Mouse (Mus musculus) megakaryocyte, embryonic 14.5 days (primary cell): ENCODE measurements around the gene Orm3. TPM values are rescaled to one million over a fixed set of nuclear protein-coding genes. Genes with fewer than 3 reads are reported as not detected.

ENCODE experiments used
- H3K27me3 ChIP-seq: replicated peaks from 2 replicates; pipeline ENCODE3; 2012; ENCODE audit warnings: inconsistent platforms
- H3K36me3 ChIP-seq: replicated peaks from 2 replicates; pipeline ENCODE3; 2012; ENCODE audit warnings: low read length, inconsistent platforms, mixed read lengths
- H3K4me1 ChIP-seq: 2 replicates; pipeline ENCODE4 v1.6.1; 2012; ENCODE audit warnings: inconsistent platforms
- H3K4me3 ChIP-seq: replicated peaks from 2 replicates; pipeline ENCODE3; 2012; ENCODE audit warnings: moderate library complexity, mild to moderate bottlenecking, inconsistent platforms
- H3K9me3 ChIP-seq: 2 replicates; pipeline ENCODE4 v1.6.1; 2012; ENCODE audit warnings: inconsistent platforms
- FLI1 ChIP-seq: IDR thresholded peaks from 2 replicates; pipeline ENCODE4 v1.6.1; 2012; ENCODE audit warnings: low read length, inconsistent platforms, mixed read lengths
- GATA1 ChIP-seq: IDR thresholded peaks from 3 replicates; pipeline ENCODE4 v1.6.1; 2012; ENCODE audit warnings: mixed read lengths, low read length, inconsistent platforms, borderline replicate concordance
- polyA plus RNA-seq: library from polyadenylated mRNA; stranded (reverse); fragments of >175 nt; gene quantifications from 2 replicates; pipeline ENCODE4 v1.2.3, GENCODE M21; 2012; ENCODE audit warnings: low replicate concordance; ENCODE audit not compliant: insufficient read depth

Gene Orm3
- polyA plus RNA-seq, 1 experiment = not detected

GRCm38 (mm10) chr4:63400541-63401306 lies 44.8 kb downstream of the Orm3 start:
- Histone ChIP-seq H3K9me3 (no peaks in the 10 kb centered on the region), H3K36me3 (peaks cover 13% of the 10 kb centered on the region), H3K27me3 (peaks cover 44% of the 10 kb centered on the region), H3K4me3 (peak overlapping the region; percentile 83), H3K4me1 (peaks cover 76% of the 10 kb centered on the region)
- TF ChIP-seq GATA1 (no peak), FLI1 (no peak)

- H3K4me3 ChIP-seq = peak overlapping the region; percentile 83
Measured at GRCm38 (mm10) chr4:63401620-63402019, 45.7 kb downstream of the Orm3 start.

GRCm38 (mm10) chr4:63402056-63402455 lies 46.1 kb downstream of the Orm3 start:
- Histone ChIP-seq H3K36me3 (peaks cover 5% of the 10 kb centered on the region), H3K4me1 (peaks cover 84% of the 10 kb centered on the region), H3K27me3 (peaks cover 48% of the 10 kb centered on the region), H3K9me3 (no peaks in the 10 kb centered on the region), H3K4me3 (peak overlapping the region; percentile 85)
- TF ChIP-seq FLI1 (no peak), GATA1 (no peak)

More at GRCm38 (mm10) chr4:63401620-63402019, 45.7 kb downstream of the Orm3 start:
- peaks cover 84% of the 10 kb centered on the region for H3K4me1 ChIP-seq
- peaks cover 48% of the 10 kb centered on the region for H3K27me3 ChIP-seq
- TF ChIP-seq GATA1 (no peak), FLI1 (no peak)
- no peaks in the 10 kb centered on the region for H3K9me3 ChIP-seq
- peaks cover 5% of the 10 kb centered on the region for H3K36me3 ChIP-seq

GRCm38 (mm10) chr4:63402558-63402957 lies 46.6 kb downstream of the Orm3 start:
- TF ChIP-seq GATA1 (no peak), FLI1 (no peak)
- no peaks in the 10 kb centered on the region for H3K9me3 ChIP-seq
- H3K36me3 ChIP-seq = peaks cover 5% of the 10 kb centered on the region
- H3K4me1 ChIP-seq = peaks cover 84% of the 10 kb centered on the region
- peak overlapping the region; percentile 85 for H3K4me3 ChIP-seq
- peaks cover 46% of the 10 kb centered on the region for H3K27me3 ChIP-seq

GRCm38 (mm10) chr4:63403040-63403959 lies 47.3 kb downstream of the Orm3 start, which contains the start of gene Akna:
TSS of gene Akna (minus strand) at chr4:63403354.
- Histone ChIP-seq H3K4me1 (peaks cover 83% of the 10 kb centered on the region), H3K4me3 (peak within 1 kb of the TSS; percentile 85), H3K9me3 (no peaks in the 10 kb centered on the region), H3K27me3 (peaks cover 43% of the 10 kb centered on the region), H3K36me3 (no peaks in the 10 kb centered on the region)
- TF ChIP-seq FLI1 = no peak
- TF ChIP-seq GATA1 = no peak

- H3K4me1 ChIP-seq = peaks cover 83% of the 10 kb centered on the region
- peaks cover 49% of the 10 kb centered on the region for H3K27me3 ChIP-seq
- H3K9me3 ChIP-seq = no peaks in the 10 kb centered on the region
- TF ChIP-seq GATA1 = no peak
- no peak for TF ChIP-seq FLI1
- H3K36me3 ChIP-seq = no peaks in the 10 kb centered on the region
- peak overlapping the region; percentile 85 for H3K4me3 ChIP-seq
Measured at GRCm38 (mm10) chr4:63404205-63404604, 48.2 kb downstream of the Orm3 start.

- Histone ChIP-seq H3K4me1 (peaks cover 83% of the 10 kb centered on the region), H3K36me3 (no peaks in the 10 kb centered on the region), H3K9me3 (no peaks in the 10 kb centered on the region), H3K4me3 (no peak overlapping the region), H3K27me3 (peaks cover 55% of the 10 kb centered on the region)
- TF ChIP-seq GATA1 (no peak), FLI1 (no peak)
Measured at GRCm38 (mm10) chr4:63405051-63405450, 49.1 kb downstream of the Orm3 start.

- peaks cover 58% of the 10 kb centered on the region for H3K27me3 ChIP-seq
- H3K4me1 ChIP-seq = peaks cover 83% of the 10 kb centered on the region
- no peaks in the 10 kb centered on the region for H3K9me3 ChIP-seq
- no peaks in the 10 kb centered on the region for H3K36me3 ChIP-seq
- no peak for TF ChIP-seq GATA1
- no peak for TF ChIP-seq FLI1
- H3K4me3 ChIP-seq = no peak overlapping the region
Measured at GRCm38 (mm10) chr4:63405683-63406082, 49.7 kb downstream of the Orm3 start.

GRCm38 (mm10) chr4:63408247-63408646 lies 52.3 kb downstream of the Orm3 start:
- Histone ChIP-seq H3K27me3 (peaks cover 51% of the 10 kb centered on the region), H3K4me1 (peaks cover 62% of the 10 kb centered on the region), H3K9me3 (no peaks in the 10 kb centered on the region), H3K36me3 (no peaks in the 10 kb centered on the region), H3K4me3 (no peak overlapping the region)
- no peak for TF ChIP-seq GATA1
- no peak for TF ChIP-seq FLI1

- H3K4me1 ChIP-seq = peaks cover 58% of the 10 kb centered on the region
Measured at GRCm38 (mm10) chr4:63408649-63409048, 52.7 kb downstream of the Orm3 start.

More at GRCm38 (mm10) chr4:63408649-63409048, 52.7 kb downstream of the Orm3 start:
- Histone ChIP-seq H3K27me3 (peaks cover 53% of the 10 kb centered on the region), H3K9me3 (no peaks in the 10 kb centered on the region), H3K36me3 (no peaks in the 10 kb centered on the region), H3K4me3 (peak overlapping the region; percentile 80)
- no peak for TF ChIP-seq FLI1
- no peak for TF ChIP-seq GATA1

Other genes starting within 250 kb of the Orm3 start
- gene Ambp, start 201.4 kb upstream of the Orm3 start, polyA plus RNA-seq = not detected in 2 replicates
- gene Kif12, start 184.0 kb upstream of the Orm3 start, polyA plus RNA-seq = not detected in 2 replicates
- gene Col27a1, start 142.2 kb upstream of the Orm3 start, polyA plus RNA-seq = not detected in 2 replicates
- gene Orm1, start 11.6 kb upstream of the Orm3 start, polyA plus RNA-seq = not detected in 2 replicates
- not detected in 2 replicates for gene Orm2, start 6.3 kb downstream of the Orm3 start, polyA plus RNA-seq
- 2.5 and 12.0 TPM in 2 replicates for gene Akna, start 47.2 kb downstream of the Orm3 start, polyA plus RNA-seq
- 0.30 TPM in 1 of 2 replicates, not detected in the other for gene Whrn, start 139.8 kb downstream of the Orm3 start, polyA plus RNA-seq
- gene Atp6v1g1, start 188.6 kb downstream of the Orm3 start, polyA plus RNA-seq = 12.2 and 191 TPM in 2 replicates
- 0.66 TPM in 1 of 2 replicates, not detected in the other for gene Tmem268, start 202.6 kb downstream of the Orm3 start, polyA plus RNA-seq
- gene Gm11213, start 249.1 kb downstream of the Orm3 start, polyA plus RNA-seq = not detected in 2 replicates